Mouse (Mus musculus) spleen, adult 18-20 months (tissue): ENCODE data around the gene Fitm1.
A peak's percentile ranks its signal among the peaks of the same experiment; 100 is the strongest.

Experiments
- DNase-seq, 2 experiments: peaks; one replicate each; pipeline ENCODE4 v3.0.0; 2022; ENCODE audit warnings: mixed read lengths in 2 of 2

Fitm1 gene

GRCm38 (mm10) chr14:55598521-55599390 lies 23.3 kb downstream of the Fitm1 start:
- DNase-seq, result no peak

GRCm38 (mm10) chr14:55603271-55603632 lies 27.8 kb downstream of the Fitm1 start, which contains the start of gene Irf9:
TSS of gene Irf9 (plus strand) at chr14:55603571.
- DNase-seq, result no peak

DNA sequence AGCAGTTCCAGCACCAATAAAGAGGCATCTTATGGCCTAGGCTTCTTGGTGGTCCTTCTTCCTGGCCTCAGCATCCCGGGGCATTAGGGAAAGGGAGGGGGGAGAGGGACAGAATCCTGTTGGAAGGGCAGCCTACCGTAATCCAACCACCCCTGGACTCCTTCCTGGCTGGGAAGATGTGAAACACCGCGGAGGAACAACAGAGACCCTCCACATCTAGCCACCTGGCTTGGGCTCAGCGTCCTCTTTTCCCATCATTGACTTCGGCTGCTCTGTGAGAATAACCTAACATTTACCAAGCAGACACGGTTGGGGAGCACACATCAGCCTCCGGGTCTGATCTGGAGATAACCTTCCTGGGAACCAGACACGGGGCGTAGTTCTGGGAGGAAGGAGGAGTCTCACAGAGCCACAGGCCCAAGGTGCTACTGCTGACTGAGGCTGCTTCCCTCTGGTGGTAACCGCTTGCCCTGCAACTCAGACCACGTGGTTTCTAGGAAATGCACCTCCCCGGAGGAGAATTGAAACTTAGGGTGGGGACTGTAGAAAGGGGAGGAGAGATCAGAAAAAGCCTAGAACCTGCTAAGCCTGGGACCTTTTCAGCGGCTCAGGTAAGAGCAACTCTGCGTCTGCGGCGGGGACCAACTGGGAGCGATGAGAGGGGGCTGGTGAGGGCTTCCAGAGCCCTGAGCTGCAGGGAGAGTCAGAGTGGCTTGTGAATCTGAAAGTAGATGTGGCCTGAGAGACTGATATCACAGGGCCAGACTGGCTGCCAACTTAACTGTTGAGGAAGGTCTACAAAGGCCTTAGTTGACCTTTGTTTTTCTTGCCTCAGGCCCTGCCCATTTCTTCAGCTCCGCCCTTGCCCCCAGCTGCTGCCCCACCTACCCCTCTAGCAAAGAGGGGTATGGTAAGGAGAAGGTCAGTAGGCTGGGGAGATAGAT lies 28.5 kb downstream of the Fitm1 start:
- peak; percentile 89 to 93 for DNase-seq

DNA sequence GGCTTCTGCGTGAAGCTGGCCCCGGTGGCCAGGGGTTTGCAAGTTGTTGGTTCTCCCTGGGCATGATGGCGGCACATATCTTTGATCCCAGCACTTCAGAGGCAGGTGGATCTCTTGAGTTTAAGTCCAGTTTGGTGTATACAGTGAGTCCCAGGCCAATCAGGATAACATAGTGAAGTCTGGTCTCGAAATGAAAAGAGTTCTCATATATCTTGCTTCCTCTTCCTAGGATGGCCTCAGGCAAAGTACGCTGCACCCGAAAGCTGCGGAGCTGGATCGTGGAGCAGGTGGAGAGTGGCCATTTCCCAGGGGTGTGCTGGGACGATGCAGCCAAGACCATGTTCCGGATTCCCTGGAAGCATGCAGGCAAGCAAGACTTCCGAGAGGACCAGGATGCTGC lies 29.4 kb downstream of the Fitm1 start:
- no peak for DNase-seq

DNA sequence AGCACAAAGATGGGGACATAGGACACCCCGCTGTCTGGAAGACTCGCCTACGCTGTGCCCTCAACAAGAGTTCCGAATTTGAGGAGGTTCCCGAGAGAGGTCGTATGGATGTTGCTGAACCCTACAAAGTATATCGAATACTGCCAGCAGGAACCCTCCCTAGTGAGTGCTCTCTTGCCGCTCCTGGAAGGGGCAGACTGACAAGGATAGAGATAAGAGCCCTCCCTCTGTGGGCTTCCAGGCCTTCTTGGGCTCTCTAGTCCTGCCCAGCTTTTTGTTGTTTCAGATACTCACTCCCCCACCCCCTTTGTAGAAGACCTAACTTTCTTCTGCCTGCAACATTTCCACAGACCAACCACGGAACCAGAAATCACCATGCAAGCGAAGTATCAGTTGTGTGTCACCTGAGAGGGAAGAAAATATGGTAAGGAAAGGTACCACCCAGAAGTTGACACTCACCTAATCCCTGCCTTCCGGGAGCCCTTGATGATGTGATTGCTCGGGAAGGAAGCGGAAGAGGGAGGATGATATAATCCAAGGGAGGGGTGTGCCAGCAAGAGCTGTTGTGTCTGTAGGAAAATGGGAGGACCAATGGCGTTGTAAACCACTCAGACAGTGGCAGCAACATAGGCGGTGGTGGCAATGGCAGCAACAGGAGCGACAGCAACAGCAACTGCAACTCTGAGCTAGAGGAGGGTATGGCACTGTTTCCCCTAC lies 30.5 kb downstream of the Fitm1 start:
- no peak for DNase-seq

DNA sequence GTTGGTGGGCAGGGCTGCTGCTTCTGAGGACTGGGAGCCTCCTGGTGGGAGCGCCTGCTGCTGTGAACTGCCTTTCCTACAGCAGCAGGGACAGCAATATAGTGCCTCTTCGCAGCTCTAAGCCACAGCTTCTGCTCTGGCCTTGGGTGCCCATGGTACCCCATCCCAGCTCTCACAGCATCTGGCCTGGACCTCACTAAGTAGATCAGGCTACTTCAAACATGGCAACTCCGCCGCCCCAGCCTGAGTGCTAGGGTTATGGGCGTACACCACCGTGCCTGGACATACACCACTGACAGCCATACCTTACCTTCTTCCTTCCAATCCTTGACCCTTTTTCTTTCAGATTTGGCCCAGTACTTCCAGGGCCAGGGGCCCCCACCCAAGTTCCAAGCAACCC lies 32.9 kb downstream of the Fitm1 start:
- no peak for DNase-seq

DNA sequence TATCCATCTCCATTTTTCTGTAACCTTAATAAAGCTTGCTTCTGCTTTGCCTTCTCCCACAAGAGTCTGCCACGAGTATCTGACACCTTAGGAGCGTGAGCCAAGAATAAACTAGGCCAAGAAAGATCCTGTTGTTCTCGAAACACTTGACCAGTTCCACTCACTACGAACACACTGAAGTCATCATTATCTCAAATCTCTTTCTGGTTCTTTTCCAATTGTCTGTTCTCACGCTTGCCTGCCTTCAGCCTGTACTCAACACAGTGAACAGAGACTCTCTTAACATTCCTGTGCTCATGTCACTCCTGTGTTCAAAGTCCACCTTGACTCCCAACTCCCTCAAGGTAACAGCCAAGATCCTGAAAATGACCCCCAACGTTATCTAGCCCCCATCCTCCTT lies 37.9 kb downstream of the Fitm1 start:
- DNase-seq, result no peak

GRCm38 (mm10) chr14:55614565-55615178 lies 39.3 kb downstream of the Fitm1 start:
- no peak for DNase-seq

DNA sequence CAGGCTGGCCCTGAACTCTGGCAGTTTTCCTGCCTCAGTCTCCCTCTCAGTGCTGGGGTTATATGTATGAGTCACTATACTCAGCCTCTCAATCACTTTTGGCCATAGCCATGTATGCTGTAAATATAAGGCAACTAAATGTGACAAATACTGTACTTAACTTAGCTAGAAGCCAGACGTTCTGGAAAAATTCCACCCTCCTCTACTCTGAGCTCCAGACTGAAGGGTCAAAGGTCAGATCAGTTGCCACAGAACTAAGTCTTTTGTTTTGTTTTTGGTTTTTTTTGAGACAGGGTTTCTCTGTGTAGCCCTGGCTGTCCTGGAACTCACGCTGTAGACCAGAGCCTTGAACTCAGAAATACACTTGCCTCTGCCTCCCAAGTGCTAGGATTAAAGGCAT lies 40.5 kb downstream of the Fitm1 start:
- DNase-seq, result no peak

DNA sequence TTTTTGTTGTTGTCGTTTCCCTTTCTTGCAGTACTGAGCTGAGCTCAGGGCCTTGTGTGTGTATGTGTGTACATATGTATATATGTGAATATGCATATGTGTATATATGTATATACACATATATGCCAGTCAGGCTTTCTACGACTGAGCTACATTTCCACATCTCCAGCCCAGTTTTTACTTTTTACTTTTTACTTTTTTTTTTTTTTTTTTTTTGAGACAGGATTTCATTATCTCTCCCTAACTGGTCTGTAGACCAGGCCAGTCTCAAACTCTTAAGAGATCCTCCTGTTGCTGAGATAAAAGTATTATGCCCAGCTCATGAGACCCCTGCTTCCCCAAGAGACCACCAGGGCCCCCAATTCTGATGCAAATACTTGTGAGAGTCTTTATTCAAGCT lies 41.4 kb downstream of the Fitm1 start:
- DNase-seq, result no peak

GRCm38 (mm10) chr14:55617822-55618221 lies 42.4 kb downstream of the Fitm1 start, which contains the start of gene Rec8:
TSS of gene Rec8 (plus strand) at chr14:55618037.
- no peak for DNase-seq

- DNase-seq, result no peak
These were observed 43.2 kb downstream of the Fitm1 start for GRCm38 (mm10) chr14:55618486-55619195.
